Mouse (Mus musculus): ENCODE results near the gene Dnm2.

DNA sequence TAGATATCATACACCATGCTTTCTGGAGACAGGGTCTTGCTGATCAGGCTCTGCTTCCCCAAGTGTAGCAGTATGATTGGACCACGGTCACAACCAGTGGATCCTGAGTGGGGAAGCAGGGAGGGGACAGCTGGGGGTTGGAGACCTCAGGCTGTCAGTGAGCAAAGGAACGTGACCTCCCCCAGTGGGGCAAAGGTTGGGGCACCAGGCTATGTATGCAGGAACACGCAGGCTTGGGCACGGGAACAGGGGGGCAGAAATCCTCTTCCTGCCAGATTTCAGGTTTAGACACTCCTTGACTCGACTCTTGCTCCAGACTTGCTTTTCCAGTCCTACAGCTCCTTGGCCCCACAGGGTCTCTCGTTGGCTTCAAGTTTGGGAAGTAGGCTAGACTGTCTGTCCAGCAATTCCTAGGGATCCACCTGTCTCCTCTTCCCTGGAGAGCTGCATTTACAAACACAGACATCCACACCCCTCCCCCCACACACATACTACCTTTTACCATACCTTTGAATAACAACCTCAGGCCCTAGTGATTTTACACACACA lies 93.3 kb downstream of the Dnm2 start:
- TF ChIP-seq POLR2A (IDR thresholded peaks at IDR 0.05; ENCODE audit: control insufficient read depth, extremely low read depth, insufficient read depth, low read length, poor library complexity) (no peak), CTCF (IDR thresholded peaks at IDR 0.05; ENCODE audit: borderline replicate concordance, control insufficient read depth, extremely low read depth, insufficient read depth, low read length, poor library complexity) (no peak)
